Mouse (Mus musculus): ENCODE measurements around the gene 0610030E20Rik.

Gene 0610030E20Rik

GRCm38 (mm10) chr6:72390795-72391521 is 43.8 kb downstream of the 0610030E20Rik start:
- no peak for DNase-seq (ENCODE audit: low spot score in 2 of 2)

GRCm38 (mm10) chr6:72392341-72392740 is 45.2 kb downstream of the 0610030E20Rik start:
- DNase-seq (ENCODE audit: low spot score in 2 of 2) = no peak

- DNase-seq (ENCODE audit: low spot score in 2 of 2) = no peak
Measured at GRCm38 (mm10) chr6:72396837-72397251, 49.7 kb downstream of the 0610030E20Rik start.

- DNase-seq (ENCODE audit: low spot score in 2 of 2) = no peak
Measured at GRCm38 (mm10) chr6:72399967-72400366, 52.9 kb downstream of the 0610030E20Rik start.

GRCm38 (mm10) chr6:72401875-72402274 is 54.8 kb downstream of the 0610030E20Rik start:
- DNase-seq (ENCODE audit: low spot score in 2 of 2) = peak; percentile 32 to 34

Data from right cerebral cortex, postnatal 36 days (tissue).